Mouse (Mus musculus): ENCODE data around the gene Col12a1. TPM values are rescaled to one million over a fixed set of nuclear protein-coding genes. Genes with fewer than 3 reads are reported as not detected.
A peak's percentile ranks its signal among the peaks of the same experiment; 100 is the strongest.

Col12a1 gene
- 25.7 and 35.4 TPM in 2 replicates for polyA plus RNA-seq (2016; fragmentation: Nextera tagmentation; extraction: Ambion mirVana)

DNA sequence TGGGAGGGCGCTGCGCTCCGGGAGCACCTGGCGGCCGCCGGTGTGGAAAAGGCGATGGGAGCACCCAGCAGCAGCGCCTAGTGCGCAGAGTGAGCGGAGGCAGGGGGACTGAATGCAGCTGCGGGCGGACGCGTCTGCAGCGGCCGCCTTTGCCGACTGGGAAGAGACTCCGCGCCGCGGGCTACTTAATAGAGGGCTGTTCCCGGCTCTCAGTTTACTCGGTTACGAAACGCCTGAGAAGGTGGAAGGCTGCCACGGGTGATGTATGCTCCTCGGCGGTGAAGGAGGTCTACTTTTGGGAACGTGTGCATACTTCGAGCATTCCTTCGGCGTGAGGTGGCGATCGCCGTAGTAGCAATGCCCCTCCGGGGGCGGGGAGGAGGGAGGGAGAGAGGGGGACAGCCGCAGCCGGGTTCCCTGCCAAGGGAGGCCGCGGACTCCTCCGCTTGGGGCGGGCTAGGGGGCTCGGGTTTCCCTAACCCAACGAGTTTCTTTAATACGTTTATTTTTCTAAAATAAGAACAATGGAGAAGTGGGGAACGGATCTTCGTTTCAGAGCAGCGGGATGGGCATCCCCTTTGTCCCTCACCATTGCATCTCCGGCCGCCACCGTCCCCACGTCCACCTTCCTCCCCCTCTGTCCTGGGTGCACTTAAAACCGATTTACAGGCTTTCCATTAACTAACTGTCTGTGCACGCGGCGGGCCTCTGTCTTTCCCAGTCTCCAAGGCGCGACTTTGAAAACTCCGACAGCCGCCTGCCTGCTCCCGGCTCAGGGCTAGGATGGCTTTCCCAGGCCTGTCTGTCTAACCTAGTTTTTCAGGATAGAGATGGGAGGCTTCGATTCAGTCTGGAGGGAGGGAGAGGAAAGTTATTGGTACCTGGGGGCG, at the start of gene Col12a1:
Gene Col12a1, minus strand, starts transcription at position 351 of the 890 bp plus-strand sequence.
- under 1% methylated on average over 64 of the region's 64 CpGs for WGBS
- H3K4me2 ChIP-seq (replicated peaks) = peak within 1 kb of the TSS; percentile 96
- peak; percentile 60 for ATAC-seq (ENCODE audit: low FRiP score, low read depth)
- peaks cover 62% of the 10 kb centered on the region for H3K27me3 ChIP-seq
- H3K4me1 ChIP-seq = peaks cover 41% of the 10 kb centered on the region
- H3K9me3 ChIP-seq = no peaks in the 10 kb centered on the region
- peak within 1 kb of the TSS; percentile 52 for H3K4me3 ChIP-seq
- H3K9ac ChIP-seq (replicated peaks) = peak within 1 kb of the TSS; percentile 53
- no peaks in the 10 kb centered on the region for H3K36me3 ChIP-seq
- H3K27ac ChIP-seq (replicated peaks) = 0 out of 2 replicates have a peak within 1 kb of the TSS, but pooled peaks have one; percentile 20

DNA sequence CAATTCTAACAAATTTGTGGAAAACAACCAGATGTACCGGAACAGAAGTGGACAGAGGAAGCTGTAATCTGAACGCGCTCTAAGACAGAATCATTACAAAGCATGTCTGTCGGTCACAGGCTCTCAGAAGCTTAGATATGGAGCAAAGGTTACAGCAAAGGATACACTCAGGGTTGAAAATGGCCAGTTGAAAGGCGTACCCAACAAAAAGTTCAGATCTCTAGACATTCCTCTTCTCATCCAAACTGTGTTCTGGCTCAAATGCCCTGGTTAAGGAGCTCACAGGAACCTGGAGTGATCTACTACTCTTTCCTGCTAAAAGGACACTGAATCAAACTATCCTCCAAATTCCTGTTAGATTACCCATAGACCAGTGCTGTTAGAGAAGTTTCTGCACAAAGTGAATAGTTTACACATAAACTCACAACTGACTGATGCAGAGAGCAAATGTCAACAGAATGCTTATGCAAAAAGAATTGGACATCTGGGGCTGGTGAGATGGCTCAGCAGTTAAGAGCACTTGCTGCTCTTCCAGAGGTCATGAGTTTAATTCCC, 48.4 kb upstream of the Col12a1 start:
- H3K9ac ChIP-seq (replicated peaks) = no peak overlapping the region
- H3K36me3 ChIP-seq = no peaks in the 10 kb centered on the region; the same call in 1 of the 2 replicates
- no peaks in the 10 kb centered on the region for H3K9me3 ChIP-seq
- H3K4me2 ChIP-seq (replicated peaks) = no peak overlapping the region
- H3K4me3 ChIP-seq = no peak overlapping the region
- no peak for ATAC-seq (ENCODE audit: low FRiP score, low read depth)
- H3K27ac ChIP-seq (replicated peaks) = no peak overlapping the region
- WGBS = 97% methylated on average over 5 of the region's 5 CpGs
- no peaks in the 10 kb centered on the region for H3K27me3 ChIP-seq
- H3K4me1 ChIP-seq = no peaks in the 10 kb centered on the region

DNA sequence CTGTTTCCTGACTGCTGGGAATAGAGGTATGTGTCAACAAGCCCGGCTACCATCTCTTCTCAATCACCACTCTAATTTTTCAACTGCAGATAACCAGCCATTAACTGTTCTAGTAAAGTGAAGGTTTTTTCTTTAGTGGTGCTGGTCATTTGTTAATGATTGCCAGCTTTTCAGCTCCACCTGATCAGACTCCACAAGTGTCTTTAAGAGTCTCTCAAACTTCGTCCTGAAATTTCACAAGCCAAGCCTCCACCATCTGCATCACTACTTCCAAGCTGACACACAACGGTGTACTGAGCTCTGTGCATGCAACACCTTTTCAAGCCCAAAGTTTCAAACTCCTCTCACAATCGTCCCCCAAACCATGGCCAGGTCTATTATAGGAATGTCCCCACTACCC, 46.7 kb upstream of the Col12a1 start:
- no peaks in the 10 kb centered on the region for H3K27me3 ChIP-seq
- no peak overlapping the region for H3K27ac ChIP-seq (replicated peaks)
- no peak overlapping the region for H3K9ac ChIP-seq (replicated peaks)
- H3K4me1 ChIP-seq = no peaks in the 10 kb centered on the region
- no peaks in the 10 kb centered on the region for H3K9me3 ChIP-seq
- H3K4me2 ChIP-seq (replicated peaks) = no peak overlapping the region
- no peak overlapping the region for H3K4me3 ChIP-seq
- ATAC-seq (ENCODE audit: low FRiP score, low read depth) = no peak
- no peaks in the 10 kb centered on the region for H3K36me3 ChIP-seq
- 91% methylated on average over 4 of the region's 4 CpGs for WGBS

DNA sequence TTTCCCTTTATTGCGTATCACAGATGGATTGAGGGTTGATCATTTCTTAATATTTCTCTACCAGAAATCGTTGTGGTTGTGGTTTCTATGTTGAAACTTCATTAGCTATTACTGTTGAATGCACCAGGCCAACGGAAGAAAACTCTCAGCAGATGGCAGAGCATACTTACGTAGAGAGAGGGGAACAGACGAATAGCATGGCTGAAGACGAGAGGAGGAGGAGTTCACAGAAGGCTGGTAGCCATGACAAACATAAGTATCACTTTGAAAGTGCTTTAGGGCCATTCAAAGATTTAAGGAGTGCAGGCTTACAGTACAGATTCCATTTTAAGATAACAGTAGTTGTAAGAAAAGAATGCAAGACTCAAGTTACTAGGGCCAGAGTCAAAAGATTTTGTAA, 43.9 kb upstream of the Col12a1 start:
- Histone ChIP-seq H3K4me3 (no peak overlapping the region), H3K36me3 (0 out of 2 replicates have a peak, but pooled peaks cover 3% of the 10 kb centered on the region), H3K27ac (replicated peaks) (no peak overlapping the region), H3K27me3 (no peaks in the 10 kb centered on the region), H3K9me3 (no peaks in the 10 kb centered on the region), H3K9ac (replicated peaks) (no peak overlapping the region), H3K4me2 (replicated peaks) (no peak overlapping the region), H3K4me1 (peaks cover 7% of the 10 kb centered on the region)
- no peak for ATAC-seq (ENCODE audit: low FRiP score, low read depth)
- WGBS = 84% methylated on average over 6 of the region's 6 CpGs

DNA sequence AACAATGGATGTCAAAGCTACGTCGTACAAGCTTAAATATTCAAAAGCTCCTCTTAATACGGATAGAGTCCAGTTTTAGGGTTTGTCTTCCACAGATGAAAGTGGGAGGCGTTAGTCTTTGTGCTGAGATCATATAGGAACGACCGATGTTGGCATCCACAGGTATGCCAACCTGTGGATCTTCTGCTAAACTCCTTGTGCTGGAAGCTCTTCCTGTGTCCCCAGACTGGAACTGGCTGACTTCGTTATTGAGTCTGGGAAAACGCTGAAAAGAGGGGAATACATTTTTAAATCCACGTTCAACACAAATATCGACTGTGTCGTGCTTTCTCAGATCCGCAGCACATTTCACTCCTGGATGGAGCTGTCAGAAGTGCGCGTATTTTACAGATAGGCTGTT, 41.4 kb upstream of the Col12a1 start:
- H3K4me3 ChIP-seq = peak overlapping the region; percentile 85
- peak; percentile 48; the same call in 1 of the 2 replicates for ATAC-seq (ENCODE audit: low FRiP score, low read depth)

DNA sequence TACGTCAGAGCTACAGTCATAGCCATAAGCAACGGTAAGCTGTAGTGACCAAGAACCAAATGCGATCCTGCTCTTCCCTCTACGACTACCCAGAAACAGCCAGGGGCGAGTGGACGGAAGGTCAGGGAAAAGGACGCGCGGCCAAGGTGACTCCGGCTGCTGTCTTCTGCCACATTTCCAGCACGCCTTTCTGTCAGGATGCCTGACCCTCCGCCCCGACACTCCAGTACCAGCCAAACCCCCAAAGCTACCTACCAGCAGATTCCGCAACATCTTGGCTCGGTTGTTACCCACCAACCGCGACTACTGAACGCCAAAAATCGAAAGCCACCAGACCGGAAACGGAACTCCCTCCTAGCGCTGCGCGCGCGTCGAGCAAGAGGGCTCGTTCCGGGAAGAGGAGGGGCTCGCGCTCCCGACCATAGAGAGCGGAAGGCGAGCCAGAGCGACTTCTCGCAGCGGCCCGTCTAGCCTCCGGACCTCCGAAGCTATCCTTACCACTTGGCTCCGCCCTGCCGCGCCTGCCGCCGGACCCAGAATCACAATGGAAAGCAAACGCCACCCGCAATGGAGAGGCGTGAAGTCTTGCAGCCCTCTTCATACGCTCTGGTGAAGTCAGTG, 40.9 kb upstream of the Col12a1 start, which contains the start of gene Cox7a2:
Gene Cox7a2, minus strand, starts transcription at position 494 of the 621 bp plus-strand sequence.
- under 1% methylated on average over 49 of the region's 49 CpGs for WGBS
- H3K9me3 ChIP-seq = no peaks in the 10 kb centered on the region
- peaks cover 7% of the 10 kb centered on the region for H3K4me1 ChIP-seq
- H3K27ac ChIP-seq (replicated peaks) = peak within 1 kb of the TSS; percentile 88
- peak within 1 kb of the TSS; percentile 78 for H3K9ac ChIP-seq (replicated peaks)
- no peaks in the 10 kb centered on the region for H3K27me3 ChIP-seq
- ATAC-seq (ENCODE audit: low FRiP score, low read depth) = peak; percentile 100
- peak within 1 kb of the TSS; percentile 69 for H3K4me2 ChIP-seq (replicated peaks)
- peaks cover 21% of the 10 kb centered on the region for H3K36me3 ChIP-seq
- peak within 1 kb of the TSS; percentile 85 for H3K4me3 ChIP-seq

More for the DNA sequence above, 41.4 kb upstream of the Col12a1 start:
- no peaks in the 10 kb centered on the region for H3K9me3 ChIP-seq
- H3K9ac ChIP-seq (replicated peaks) = peak overlapping the region; percentile 78
- peaks cover 7% of the 10 kb centered on the region for H3K4me1 ChIP-seq
- H3K27ac ChIP-seq (replicated peaks) = peak overlapping the region; percentile 88
- no peaks in the 10 kb centered on the region for H3K27me3 ChIP-seq
- WGBS = 11% methylated on average over 14 of the region's 14 CpGs
- peak overlapping the region; percentile 69 for H3K4me2 ChIP-seq (replicated peaks)
- H3K36me3 ChIP-seq = peaks cover 18% of the 10 kb centered on the region

DNA sequence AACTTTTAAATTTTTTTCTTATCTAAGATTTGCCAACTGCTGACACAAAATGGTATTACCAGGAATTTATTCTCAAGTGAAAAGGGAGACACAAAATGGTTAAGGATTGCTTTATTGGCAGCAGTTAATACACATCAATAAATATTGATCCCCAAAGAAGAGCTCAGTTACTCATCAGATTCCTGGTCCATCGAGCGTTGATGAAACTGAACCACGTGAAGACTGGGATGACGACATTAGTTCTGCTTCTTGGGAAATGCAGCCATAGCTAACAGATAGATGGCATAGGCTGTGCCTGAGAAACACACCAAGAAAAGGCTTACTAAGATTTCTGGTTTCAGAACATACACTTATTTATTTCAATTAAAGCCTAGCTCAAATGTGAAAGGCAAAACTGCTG, 36.7 kb upstream of the Col12a1 start:
- Histone ChIP-seq H3K4me2 (replicated peaks) (no peak overlapping the region), H3K4me1 (peaks cover 7% of the 10 kb centered on the region), H3K27me3 (no peaks in the 10 kb centered on the region), H3K36me3 (peaks cover 37% of the 10 kb centered on the region), H3K4me3 (no peak overlapping the region), H3K27ac (replicated peaks) (no peak overlapping the region), H3K9me3 (no peaks in the 10 kb centered on the region), H3K9ac (replicated peaks) (no peak overlapping the region)
- ATAC-seq (ENCODE audit: low FRiP score, low read depth) = no peak
- WGBS = 90% methylated on average over 4 of the region's 4 CpGs

DNA sequence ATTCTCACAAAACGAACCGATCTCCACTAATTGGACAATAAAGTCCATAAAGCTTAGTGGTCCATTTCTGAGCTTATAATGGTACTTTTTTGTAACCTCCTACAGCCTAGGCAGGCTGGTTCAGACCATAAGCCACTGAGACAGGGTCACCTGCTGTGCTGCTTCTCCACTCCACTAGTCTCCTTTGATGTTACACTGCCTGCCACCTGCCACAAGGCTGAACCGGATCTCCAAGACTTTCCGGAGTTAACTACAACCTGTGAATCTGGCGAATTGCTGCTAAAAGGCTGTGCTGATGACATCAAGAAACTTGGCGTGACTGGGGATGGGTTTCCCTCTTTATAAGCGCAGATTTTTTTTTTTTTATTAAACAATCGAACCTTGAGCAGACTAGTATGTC, 33.2 kb upstream of the Col12a1 start:
- Histone ChIP-seq H3K4me3 (no peak overlapping the region), H3K4me1 (no peaks in the 10 kb centered on the region), H3K9ac (replicated peaks) (no peak overlapping the region), H3K36me3 (peaks cover 29% of the 10 kb centered on the region), H3K9me3 (no peaks in the 10 kb centered on the region), H3K4me2 (replicated peaks) (no peak overlapping the region), H3K27me3 (no peaks in the 10 kb centered on the region), H3K27ac (replicated peaks) (no peak overlapping the region)
- no peak for ATAC-seq (ENCODE audit: low FRiP score, low read depth)
- WGBS = 85% methylated on average over 8 of the region's 8 CpGs

DNA sequence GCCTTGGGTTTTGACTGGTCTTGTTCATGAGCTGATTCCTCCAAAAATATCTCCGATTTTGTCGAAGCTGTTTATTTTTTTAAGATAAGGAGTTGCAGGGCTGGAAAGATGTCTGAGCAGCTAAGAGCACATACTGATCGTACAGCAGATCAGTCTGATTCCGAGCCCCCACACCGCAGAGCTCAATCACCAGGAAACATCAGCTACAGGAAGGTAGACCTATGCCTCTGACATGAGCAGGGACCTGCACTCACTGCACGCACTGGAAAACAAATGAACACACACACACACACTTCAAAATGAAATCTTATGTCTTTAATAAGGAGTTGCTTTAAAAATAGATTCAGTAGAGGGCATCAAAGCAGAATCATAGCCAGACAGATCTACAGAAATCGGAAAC, 32.1 kb upstream of the Col12a1 start:
- H3K27me3 ChIP-seq = no peaks in the 10 kb centered on the region
- peaks cover 25% of the 10 kb centered on the region for H3K36me3 ChIP-seq
- no peak overlapping the region for H3K9ac ChIP-seq (replicated peaks)
- ATAC-seq (ENCODE audit: low FRiP score, low read depth) = no peak
- no peak overlapping the region for H3K4me2 ChIP-seq (replicated peaks)
- H3K9me3 ChIP-seq = no peaks in the 10 kb centered on the region
- no peaks in the 10 kb centered on the region for H3K4me1 ChIP-seq
- WGBS = 90% methylated on average over 7 of the region's 7 CpGs
- no peak overlapping the region for H3K27ac ChIP-seq (replicated peaks)
- H3K4me3 ChIP-seq = no peak overlapping the region

DNA sequence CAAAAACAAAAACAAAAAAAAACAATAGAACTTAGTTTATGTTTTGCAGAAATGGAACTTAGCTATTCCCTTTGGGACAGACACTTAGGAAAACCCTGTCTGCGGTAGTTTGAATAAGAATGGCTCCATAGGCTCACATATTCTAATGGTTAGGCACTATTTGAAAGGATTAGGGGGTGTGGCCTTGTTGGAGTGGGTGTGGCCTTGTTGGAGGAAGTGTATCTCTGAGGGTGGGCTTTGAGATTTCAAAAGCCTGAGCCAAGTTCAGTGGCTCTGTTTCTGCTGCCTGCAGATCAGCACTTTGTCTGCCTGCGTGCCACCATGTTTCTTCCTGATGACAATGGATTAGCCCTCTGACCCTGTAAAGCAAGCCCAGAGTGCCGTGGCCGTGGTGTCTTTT, 26.4 kb upstream of the Col12a1 start:
- Histone ChIP-seq H3K4me2 (replicated peaks) (no peak overlapping the region), H3K9ac (replicated peaks) (no peak overlapping the region), H3K27ac (replicated peaks) (no peak overlapping the region), H3K9me3 (no peaks in the 10 kb centered on the region), H3K4me3 (no peak overlapping the region), H3K4me1 (no peaks in the 10 kb centered on the region), H3K36me3 (no peaks in the 10 kb centered on the region), H3K27me3 (no peaks in the 10 kb centered on the region)
- WGBS = 55% methylated on average over 4 of the region's 4 CpGs
- no peak for ATAC-seq (ENCODE audit: low FRiP score, low read depth)

DNA sequence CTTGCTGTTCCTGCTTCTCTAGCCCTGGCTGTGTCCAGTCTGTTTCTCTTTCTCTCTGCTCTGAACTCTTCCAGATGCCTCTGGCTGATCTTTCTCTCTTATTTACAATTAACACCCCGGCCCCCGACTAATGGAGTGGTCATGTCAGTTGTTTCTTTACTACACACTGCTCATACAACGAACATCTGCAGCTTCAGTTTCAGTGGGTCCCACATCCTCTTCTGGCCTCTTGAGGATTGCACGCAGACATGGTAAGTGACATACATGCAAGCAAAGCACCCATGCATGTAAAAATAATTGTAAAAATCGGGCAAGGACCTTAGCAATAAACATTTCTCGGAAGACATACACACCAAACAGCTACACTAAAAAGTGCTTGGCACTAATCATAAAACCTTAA, 17.0 kb upstream of the Col12a1 start:
- WGBS = 89% methylated on average over 6 of the region's 6 CpGs
- ATAC-seq (ENCODE audit: low FRiP score, low read depth) = no peak

DNA sequence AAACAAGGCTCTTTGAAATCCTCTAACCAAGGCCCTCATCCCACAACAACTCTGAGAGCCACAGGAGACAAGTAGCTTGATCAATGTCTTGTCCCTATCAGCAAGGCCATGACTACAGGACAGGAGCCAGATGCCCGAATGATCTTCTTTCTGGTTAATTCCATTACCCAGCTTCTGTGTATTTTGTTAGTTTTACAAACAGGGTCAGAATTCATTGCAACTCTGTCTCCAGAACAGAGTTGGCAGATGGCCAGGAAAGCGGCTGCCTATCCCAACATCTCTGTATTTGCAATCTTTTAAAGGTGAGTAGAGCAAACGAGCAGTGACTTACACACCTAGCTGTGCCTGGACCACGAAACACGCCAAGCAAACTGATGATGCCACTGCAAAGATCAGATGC, 11.7 kb upstream of the Col12a1 start:
- Histone ChIP-seq H3K9ac (replicated peaks) (no peak overlapping the region), H3K4me1 (no peaks in the 10 kb centered on the region), H3K4me3 (no peak overlapping the region), H3K9me3 (no peaks in the 10 kb centered on the region), H3K4me2 (replicated peaks) (no peak overlapping the region), H3K36me3 (no peaks in the 10 kb centered on the region), H3K27ac (replicated peaks) (no peak overlapping the region), H3K27me3 (no peaks in the 10 kb centered on the region)
- WGBS = 90% methylated on average over 5 of the region's 5 CpGs
- ATAC-seq (ENCODE audit: low FRiP score, low read depth) = no peak

More for the DNA sequence above, 17.0 kb upstream of the Col12a1 start:
- Histone ChIP-seq H3K36me3 (no peaks in the 10 kb centered on the region), H3K9ac (replicated peaks) (no peak overlapping the region), H3K9me3 (no peaks in the 10 kb centered on the region), H3K4me2 (replicated peaks) (no peak overlapping the region), H3K4me1 (no peaks in the 10 kb centered on the region), H3K27ac (replicated peaks) (no peak overlapping the region), H3K4me3 (no peak overlapping the region), H3K27me3 (no peaks in the 10 kb centered on the region)

Measured in midbrain, embryonic 12.5 days (tissue).